Mouse (Mus musculus) naive thymus-derived CD4-positive, alpha-beta T cell, adult 2 months (primary cell): ENCODE data around the gene Rps25.

Experiments
- DNase-seq: peaks from one replicate; pipeline ENCODE4 v3.0.0-alpha.2; 2011; ENCODE audit warnings: low read depth

Rps25 gene

DNA sequence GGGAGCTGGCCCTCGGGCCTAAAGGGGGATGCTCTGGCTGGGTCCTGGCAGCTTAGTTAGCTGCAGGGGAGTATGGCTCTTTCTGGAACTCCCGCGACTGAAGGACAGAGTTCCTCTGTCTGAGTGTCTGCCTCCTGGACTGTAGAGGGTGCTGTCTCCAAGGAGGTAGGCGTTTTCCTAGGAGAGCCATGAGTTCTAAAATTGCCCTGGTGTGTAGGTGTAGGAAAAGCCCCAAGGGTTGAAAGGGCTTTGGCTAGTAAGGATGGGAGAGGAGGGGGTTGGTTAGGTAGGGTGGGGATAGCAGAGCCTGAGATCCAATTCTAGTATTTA, 47.9 kb downstream of the Rps25 start, which contains the start of gene Upk2:
Gene Upk2, minus strand, starts transcription at position 86 of the 330 bp plus-strand sequence.
- no peak for DNase-seq

DNA sequence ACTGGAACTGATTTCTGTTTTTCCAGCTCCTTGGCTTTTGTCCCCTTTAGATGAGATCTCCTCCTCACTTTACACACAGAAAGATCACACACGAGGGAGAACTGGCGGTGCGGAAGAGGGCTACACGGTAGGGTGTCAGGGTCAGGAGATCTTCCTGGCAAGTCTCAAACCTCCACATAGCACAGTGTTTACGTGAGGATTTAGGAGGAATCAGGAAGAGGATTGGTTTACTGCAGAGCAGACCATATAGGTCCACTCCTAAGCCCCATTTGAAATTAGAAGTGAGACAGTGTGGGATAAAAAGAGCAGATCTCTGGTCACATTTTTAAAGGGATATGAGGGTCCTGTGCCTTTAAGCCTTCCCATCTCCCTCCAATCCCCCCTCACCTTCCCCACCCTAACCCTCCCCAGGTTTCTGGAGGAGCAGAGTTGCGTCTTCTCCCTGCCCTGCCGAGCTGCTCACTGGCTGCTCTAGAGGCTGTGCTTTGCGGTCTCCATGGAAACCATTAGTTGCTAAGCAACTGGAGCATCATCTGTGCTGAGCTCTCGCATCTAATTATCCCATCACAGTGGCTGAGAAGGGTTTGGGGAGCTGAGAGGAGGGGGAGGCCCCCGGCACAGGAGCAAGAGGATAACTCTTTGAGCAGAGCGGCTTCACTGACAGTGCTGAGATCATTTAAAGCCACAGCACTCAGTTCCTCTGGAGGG, 50.2 kb downstream of the Rps25 start:
- no peak for DNase-seq
